Mouse (Mus musculus): ENCODE measurements around the gene Pole3.

The Pole3 gene

DNA sequence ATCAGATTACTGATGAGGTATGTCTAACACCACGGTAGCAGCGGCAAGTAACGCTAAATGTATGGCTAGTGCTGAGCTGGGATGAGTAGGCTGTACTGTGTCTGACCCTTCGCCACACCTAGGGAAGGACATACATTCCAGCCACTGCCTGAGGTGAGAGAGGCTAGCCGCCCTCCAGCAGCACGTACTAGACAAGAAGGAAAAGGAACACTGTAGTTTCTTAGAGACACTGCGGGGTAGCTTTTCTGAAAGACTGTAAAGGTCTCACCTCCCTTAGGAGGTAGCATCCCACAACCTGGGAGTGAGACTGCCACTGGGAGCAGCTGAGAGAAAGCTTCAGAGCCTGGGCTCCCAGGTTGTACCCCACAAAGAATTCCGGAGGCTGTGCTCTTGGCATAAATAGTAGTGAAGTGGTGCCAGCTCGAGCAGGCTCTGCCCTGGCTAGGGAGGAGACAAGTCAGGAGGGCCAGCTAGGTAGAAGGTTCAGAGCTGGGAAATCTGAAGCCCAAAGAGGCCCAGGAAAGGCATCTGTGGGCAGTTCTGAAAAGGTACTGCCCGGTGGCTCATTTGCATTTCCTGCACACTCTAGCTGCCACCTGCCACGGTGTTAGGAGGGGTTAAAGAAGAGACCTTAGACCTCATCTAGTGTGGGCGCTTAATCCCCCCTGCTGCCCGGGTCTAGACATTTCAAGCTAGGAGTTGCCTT is 6.3 kb downstream of the Pole3 start:
- no peak for DNase-seq (ENCODE audit: low spot score)

DNA sequence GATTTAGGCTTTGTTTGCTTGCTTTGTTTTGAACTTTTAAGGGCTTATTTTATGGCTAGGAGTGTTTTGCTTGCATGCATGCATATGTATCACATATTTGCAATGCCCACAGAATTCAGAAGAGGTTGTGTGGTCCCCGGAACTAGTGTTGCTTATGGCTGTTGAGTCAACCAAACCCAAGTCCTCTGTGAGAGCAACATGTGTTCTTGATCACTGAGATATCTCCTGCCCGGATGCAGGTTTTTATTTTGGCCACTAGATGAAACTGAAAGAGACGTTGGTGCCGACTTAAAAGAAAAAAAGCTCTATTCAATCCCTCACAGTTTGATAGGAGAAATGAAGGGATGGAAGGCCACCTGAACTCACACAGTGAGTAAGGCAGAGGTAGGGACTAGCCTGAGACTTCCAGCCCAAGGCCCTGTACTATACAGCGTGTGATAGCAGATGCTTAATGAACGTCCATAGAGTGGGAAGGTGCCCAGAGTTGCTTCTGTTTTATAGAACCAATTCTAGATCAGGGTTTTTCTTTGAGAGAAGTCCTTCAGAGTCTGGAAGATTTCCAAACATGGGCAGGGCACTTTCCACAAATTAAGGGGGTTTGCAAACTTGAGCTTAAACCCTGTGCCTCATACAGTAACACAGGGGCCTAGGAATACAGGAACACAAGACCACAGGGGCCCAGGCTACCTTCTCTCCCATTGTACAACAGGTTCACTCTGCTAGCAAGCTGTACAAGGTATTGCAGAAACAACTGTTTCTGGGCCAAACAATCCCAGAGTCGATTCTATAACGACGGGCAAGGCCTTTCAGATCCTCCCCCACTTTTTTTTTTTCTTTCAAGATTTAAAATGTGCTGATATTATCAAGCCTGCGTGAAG is 7.1 kb downstream of the Pole3 start:
- DNase-seq (ENCODE audit: low spot score): no peak

DNA sequence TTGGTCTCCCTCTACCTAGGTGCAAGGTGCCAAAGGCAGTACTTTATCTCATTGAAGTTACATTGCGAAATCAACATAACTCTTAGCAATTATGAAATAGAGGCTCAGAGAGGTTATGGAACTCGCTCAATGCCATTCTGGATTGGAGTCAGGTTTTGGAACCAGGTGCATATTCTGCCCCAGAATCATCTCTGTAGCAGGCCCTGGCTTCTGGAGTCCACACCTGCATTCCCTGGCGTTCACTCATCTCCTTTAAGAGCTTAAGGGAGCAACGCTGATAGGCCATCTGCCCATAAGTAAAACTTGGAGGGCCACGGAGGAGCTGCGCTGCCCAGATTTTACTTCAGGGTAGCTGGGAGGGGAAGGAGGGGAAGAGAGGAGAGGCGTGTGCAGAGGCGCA is 7.8 kb downstream of the Pole3 start:
- no peak for DNase-seq (ENCODE audit: low spot score)

DNA sequence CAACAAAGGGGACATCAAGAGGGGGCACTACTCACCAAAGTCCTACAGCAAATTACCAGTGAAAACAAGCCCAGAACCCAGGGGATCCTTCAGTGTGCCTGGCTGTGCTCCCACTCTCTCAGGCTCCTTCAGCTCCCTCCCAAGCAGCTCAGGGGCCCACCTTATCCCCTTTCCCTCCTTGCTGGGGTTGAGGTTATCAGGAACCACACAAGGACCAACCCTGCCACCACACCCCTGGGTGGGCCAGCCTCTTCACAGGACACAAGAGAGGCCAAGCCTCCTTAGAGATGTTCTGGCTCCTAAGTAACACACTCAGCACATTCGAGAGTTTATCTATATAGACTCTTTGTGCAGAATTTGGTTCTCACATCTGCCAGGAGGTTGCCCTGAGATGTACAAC is 8.3 kb downstream of the Pole3 start:
- DNase-seq (ENCODE audit: low spot score): no peak

DNA sequence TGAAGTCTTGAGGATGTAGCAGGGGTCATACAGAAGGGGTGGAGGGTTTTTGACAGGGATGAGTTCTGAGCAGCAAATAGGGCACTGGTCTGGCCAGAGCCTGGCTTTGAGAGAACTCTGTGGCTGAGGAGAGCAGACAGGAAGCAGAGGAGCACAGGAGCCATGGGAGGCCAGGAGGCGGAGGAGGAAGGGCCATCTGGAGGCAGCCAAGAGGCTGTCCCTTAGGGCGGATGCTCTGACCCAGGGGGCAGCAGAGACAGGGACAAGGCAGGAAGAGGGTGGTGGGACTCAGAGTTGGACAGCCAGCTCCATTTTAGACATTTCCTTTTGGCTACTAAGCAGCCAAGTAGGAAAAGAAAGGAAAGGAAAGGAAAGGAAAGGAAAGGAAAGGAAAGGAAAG is 8.8 kb downstream of the Pole3 start:
- DNase-seq (ENCODE audit: low spot score): no peak

DNA sequence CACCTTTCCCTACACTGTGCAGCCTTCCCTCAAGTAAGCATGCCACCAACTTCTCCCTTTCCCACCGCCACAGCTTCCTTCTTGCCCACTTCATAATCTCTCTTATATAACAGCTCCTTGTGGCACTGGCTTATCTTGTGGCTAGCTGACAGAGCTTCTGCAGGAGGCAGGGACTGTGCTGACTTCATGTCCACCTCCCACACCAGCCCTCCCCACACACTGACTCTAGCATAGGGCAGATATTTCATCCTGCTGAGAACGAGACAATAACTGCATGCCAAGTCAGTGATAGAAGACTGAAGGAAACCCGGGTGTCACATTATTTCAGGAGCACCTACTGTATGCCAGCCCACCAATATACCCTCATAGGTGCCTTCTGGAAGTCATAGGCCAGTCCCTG is 9.4 kb downstream of the Pole3 start:
- no peak for DNase-seq (ENCODE audit: low spot score)

DNA sequence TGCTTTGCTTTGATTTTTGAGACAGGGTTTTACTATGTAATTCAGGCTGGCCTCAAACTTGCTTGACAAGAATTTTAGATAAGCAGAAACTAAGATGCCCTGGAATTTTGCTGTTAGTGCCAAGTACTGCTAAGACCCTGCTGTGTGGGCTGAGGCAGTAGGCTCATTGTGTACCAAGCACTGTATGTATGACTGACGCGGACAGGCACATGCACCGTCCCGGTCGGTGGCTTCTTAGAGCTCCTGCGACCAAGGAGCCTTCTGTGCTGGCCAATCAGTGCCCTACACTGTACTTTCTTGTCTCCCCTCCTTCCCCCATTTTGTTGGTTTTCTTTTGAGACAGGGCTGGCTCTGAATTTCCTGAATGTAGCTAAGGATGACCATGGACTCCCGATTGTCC is 9.9 kb downstream of the Pole3 start:
- DNase-seq (ENCODE audit: low spot score): no peak

DNA sequence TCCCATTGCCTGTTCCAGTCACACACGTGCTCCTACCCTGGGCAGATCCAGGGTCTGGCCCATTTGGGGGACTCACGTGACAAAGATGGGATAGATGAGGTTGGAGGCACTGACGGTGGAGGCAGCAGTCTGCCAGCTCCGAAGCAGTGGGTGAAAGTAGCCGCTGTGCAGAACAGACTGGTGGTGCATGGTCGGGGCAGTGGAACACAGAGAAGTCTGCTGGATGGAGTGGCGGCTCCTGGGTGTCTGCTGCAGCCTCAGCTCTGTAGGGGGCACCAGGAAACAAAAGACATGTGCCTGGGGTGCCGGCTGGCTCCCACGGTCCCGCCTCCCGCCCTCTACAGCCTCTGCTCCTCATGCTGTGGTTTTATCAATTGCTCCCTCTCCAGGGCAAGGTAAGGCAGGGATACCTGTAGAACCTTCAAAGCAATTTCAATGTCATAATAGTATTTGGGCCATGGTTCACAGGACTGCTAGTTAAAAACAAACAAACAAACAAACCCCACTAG is 10.8 kb downstream of the Pole3 start:
- DNase-seq (ENCODE audit: low spot score): no peak

DNA sequence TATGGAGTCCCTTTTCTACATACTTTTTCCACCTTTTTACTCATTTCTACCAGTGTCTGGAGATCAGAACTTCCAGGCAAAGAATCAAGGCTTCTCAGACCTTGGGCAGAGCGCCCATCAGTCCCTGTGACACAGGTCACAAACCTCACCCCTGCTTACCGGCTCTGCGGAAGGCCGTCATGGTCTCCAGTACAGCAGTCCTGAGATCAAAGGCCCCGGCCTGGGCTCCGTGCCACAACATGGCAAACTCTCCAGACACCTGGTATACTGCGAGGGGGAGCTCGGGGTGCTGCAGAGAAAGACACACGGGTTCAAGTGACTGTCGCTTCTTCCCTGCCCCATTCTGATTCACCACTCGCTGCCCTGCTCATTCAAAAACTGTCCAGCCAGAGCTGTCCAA is 14.9 kb downstream of the Pole3 start:
- no peak for DNase-seq (ENCODE audit: low spot score)

DNA sequence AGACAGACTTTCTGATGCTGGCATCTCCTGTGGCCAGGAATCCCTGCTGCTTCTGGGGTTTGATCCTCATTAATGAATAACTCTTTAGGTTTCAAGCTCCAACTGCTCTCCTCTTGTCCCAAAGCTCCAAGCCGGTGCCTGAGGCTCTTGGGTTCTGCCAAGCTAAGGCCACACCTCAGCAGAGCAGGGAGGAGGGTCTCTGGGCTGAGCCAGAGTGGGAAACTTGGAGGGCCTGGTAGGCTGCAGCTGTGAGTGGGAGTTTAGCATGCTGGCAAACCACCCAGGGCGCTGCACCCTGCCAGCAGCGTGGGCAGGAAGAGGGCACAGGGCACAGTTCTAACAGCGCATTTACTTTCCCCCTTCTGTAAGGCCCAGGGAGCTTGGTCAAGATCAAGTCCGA is 16.0 kb downstream of the Pole3 start:
- DNase-seq (ENCODE audit: low spot score): peak; percentile 48

DNA sequence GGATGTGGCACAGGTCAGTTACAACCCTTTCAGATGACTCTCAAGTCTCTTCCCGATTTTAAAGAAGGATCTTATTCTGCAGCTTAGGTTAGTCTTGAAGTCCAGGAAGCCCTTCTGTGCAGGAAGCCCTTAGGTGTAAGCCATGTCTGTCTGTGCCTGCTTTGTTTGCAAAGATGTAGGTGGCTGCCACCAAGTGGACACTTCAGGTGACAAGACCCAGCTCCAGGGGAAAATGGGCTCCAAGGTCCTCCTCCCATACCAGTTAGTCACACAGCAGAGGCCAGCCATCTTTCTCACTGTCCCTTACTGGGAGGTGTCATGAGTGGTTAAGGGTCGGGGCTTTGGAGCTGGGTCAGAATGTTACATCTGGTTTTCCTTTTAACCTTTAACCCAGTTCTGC is 18.1 kb downstream of the Pole3 start:
- no peak for DNase-seq (ENCODE audit: low spot score)

DNA sequence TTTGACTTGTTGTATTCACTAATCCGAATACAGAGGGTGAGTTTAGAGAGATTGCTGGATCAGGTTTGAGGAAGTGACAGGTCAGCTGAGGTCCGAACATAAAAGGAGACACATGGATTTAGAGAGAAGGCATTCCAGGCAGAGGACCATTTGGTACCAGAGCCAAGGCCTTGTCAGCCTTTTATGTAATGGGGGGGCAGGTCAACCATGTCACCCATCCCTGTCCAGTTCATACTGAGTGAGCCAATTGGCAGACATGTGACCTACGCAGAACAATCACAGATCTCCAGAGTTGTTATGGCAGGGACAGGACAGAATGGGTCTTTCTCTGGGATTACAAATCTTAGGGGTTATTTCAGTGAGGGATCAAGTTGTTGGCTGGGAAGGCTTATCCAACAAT is 18.9 kb downstream of the Pole3 start:
- DNase-seq (ENCODE audit: low spot score): no peak

DNA sequence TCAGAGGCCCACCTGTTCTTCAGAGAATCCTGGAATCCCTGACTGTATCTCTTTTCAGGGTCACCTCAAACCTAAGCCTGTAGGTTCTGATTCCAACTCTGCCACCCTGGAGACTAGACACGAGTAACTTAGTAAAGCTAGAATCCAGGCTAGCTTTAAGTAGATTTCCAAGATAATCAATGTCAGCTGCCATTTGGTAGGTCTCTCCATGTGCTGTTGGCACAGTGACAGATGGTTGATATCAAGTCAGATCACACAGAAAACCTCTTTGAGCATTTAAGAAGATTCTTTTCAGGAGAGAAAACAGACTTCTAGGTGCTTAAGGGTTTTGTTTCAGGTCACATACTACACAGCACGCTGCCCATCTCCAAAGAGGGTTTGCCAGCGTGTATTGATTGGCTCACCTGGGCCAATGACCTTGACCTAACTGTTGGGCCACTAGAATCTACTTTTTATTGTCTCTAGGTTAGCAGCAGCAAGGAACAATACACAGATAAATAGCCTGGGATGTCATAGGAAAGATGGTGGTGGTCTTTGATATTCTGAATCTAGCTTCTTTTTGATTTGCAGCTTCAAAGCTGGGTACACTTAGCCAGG is 21.4 kb downstream of the Pole3 start, which contains the start of gene Hdhd3:
Gene Hdhd3, minus strand, starts transcription at position 94 of the 597 bp plus-strand sequence.
- no peak for DNase-seq (ENCODE audit: low spot score)

DNA sequence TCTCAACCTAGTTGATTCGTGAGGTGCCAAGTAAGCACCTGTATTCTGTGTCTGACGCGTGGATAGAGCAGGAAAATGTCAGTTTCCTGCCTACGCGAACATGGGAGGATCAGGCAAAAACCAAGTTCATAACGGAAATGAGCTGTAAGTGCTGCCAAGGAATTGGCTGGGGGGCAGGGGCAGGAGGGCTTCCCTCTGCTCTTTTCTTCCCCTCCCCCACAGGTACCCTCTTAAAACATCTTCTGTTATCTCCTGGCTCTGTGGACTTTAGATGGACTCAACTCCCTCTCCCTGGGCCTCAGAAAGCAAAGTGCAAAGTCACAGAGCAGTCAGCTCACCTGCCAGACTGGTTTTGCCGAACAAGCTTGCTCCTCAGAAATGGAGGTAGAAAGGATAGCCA is 21.9 kb downstream of the Pole3 start:
- no peak for DNase-seq (ENCODE audit: low spot score)

DNA sequence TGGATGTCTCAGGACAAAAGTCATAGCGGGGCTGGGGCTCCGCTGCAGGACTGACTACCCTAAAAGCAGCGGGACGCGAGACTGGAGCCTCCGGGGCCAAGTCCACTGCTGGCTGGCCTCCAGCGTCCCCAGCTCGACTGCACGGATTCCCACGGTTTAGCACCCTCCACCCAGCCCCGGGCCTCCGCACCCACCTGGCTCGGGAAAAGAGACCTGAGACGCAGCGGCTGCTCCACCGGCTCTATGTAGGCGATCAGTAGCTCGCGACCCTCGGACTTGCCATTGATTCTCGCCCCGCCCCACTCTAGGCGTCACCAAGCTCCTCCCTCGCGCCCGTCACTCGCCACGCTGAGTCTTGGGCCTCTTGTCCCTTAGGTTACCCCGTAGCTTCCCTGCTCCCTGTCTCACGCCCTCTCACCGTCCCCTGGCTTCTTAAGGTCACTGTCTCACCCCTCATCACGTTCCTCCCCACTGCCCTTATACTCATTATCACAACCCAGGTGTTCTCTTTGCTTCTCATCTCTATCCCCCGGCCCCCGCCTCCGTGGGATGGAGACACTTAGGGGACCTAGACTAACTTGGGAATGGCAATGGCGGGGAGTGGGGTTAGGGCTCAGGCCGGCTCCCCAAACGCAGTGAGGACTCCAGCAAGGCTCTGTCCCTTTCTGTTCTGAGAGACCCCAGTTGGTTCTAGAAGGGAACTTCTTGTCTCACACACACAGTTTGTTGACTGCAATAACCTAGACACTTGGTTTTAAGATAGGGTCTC is 22.7 kb downstream of the Pole3 start:
- peak; percentile 91 for DNase-seq (ENCODE audit: low spot score)

DNA sequence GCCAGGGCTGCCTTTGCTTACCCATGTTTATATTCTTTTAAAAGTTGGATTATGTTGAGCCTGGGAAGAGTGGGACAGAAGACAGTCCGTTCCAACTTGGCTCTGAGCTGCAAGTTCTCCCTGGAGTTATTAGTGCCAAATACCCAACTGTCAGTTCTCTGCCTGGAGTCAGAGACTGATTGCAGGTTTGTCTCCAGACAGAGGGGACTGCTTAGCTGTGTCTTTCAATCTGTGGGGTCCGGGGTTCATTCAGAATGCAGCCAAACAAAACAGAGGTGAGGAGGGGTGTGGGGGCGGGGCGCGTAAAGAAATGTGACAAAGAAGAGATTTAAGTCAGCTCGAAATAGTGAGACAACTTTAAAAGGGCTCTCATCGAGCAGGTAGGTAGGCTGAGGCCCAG is 23.3 kb downstream of the Pole3 start:
- DNase-seq (ENCODE audit: low spot score): no peak

DNA sequence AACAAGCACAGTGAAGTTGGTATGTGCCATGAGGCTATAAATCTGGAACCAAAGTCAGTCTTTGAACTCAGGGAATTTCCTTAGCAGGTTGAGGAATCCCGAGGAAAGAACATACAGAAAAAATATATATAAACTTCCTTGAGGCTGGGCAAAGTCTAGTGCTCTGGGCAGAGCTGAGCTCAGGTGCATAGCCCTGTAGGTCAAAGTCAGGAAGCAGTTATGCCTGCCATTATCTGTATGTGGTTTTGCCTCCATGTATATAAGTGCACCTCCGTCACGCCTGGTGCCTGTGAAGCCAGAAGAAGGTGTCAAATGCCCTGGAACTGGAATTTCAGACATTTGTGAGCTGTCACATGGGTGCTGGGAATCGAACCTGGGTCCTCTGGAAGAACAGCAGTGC is 24.1 kb downstream of the Pole3 start:
- no peak for DNase-seq (ENCODE audit: low spot score)

DNA sequence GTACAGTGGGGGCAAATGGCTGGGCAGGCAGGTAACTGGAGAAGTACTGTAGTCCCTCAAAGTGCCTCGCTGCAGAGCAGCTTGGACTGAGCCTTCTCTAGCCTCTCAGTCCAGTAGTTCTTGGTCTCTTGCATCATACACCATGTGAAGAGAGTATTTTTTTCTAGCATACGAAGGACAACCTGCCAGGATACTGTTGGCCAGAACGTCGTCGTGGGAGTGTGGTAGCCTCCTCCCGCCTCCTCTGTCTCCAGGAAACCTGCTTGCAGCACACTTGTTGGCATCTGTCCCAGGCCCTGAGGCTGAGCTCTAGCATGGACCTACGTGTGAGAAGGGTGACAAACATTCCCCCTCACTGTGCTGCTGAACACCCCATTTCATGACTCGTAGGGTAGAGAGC is 28.1 kb downstream of the Pole3 start:
- DNase-seq (ENCODE audit: low spot score): peak; percentile 52

DNA sequence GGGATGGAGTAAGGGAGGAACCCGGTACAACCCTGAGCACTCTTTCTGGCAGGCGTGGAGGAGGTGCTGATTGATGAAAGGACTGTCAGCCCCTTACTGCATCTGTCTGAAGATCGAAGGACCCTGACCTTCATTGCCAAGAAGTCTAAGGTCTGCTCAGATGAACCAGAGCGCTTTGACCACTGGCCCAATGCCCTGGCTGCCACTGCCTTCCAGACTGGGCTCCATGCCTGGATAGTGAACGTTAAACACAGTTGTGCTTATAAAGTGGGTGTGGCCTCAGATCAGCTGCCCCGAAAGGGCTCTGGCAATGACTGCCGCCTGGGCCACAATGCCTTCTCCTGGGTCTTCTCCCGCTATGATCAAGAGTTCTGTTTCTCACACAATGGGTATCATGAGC is 28.9 kb downstream of the Pole3 start:
- DNase-seq (ENCODE audit: low spot score): no peak

DNA sequence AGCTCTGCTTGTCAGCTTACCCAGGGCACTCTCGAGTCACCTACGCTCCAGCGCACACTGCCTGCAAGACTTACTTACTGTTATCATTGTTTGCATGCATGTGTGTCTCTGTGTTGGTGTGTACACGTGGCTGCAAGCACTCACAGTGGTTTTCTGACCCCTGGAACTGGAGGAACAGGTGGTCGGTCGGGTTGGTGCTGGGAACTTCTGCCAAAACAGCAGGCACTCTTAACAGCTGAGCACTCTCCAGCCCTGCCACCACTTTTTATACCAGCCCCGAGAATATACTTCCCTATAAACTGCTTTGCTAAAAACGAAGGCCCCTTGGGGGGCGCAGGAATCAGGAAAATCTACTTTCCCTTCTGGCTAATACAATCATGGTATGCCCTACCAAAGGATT is 30.6 kb downstream of the Pole3 start:
- DNase-seq (ENCODE audit: low spot score): no peak

DNA sequence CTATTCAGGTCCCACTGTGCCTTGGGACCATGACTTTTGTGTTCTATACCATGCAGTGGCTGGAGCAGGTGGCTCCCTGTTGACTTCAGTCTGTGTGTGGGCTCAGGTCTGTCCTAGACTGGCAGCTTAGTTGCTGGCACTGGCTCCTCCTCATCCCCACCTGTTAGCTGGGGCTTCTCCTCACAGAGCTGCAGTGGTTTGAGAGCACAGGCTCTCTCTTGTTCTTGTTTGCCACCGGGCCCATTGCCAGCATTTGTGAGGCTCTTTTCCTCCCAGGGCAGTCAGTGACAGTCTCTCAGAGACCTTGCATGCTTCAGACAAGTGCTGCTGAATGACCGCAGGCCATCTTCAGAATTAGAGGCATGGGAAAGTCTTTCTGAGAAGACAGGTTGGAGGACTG is 32.2 kb downstream of the Pole3 start:
- DNase-seq (ENCODE audit: low spot score): no peak

DNA sequence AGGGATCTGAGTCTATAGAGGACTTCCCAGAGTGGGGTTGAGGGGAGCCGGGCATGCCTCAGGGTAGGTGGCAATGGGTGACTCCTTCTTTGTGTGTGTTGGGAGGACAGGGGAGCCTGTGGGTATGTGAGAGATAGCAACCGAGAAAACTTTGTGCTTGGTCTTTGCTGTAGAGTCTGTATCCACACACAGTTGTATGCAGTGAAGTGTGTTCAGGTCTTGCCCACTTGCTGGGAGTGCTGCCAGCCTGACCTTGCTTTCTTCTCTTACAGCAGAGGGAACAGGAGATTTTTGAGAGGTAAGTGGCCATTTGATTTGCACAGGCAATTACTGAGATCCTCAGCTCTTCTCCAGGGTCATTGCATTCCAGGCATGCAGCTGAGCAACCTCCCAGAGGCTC is 37.0 kb downstream of the Pole3 start:
- no peak for DNase-seq (ENCODE audit: low spot score)
